Mouse (Mus musculus) heart, postnatal 0 days (tissue): Measurements from ENCODE around the gene Cdk19.

Source experiments
- CTCF ChIP-seq: IDR thresholded peaks from 2 replicates; pipeline ENCODE4 v1.5.1; 2016; ENCODE audit warnings: antibody characterized with exemption, control low read depth, low read depth
- EP300 ChIP-seq: IDR thresholded peaks from 2 replicates; pipeline ENCODE4 v1.6.1; 2016; ENCODE audit warnings: antibody characterized with exemption, low read depth

DNA sequence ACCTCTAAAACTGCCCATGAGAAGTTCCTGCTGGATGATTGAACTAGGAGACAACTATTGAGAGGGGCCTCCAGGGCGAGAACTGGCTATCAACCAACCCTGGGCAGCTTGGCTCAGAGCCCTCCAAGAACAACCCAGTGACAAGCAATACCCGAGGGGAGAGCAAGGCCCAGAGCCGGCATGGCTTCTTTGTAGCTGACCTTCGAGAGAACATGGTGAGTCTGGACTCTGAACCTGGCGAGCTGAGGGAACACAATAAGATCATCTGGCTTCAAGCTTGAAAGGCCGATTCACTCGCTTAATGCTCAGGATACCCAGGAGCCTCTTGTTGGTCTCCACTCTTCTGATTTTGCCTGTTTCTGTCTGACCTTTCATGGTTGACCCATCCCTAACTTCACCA lies 151.8 kb downstream of the Cdk19 start:
- TF ChIP-seq CTCF (no peak), EP300 (no peak)
